Mouse (Mus musculus) G1E (cell line): Measurements from ENCODE around the gene Traf3ip1.

ENCODE experiments used
- CTCF ChIP-seq: IDR thresholded peaks from 2 replicates; pipeline ENCODE4 v1.5.1; 2012; ENCODE audit warnings: low read depth, low read length, inconsistent platforms, mixed read lengths
- GATA2 ChIP-seq: IDR thresholded peaks from 2 replicates; pipeline ENCODE4 v1.6.1; 2012; ENCODE audit warnings: low read depth, low read length, inconsistent platforms, borderline replicate concordance
- POLR2AphosphoS5 ChIP-seq: IDR thresholded peaks from 2 replicates; pipeline ENCODE4 v1.6.1; 2012; ENCODE audit warnings: low read depth, low read length, inconsistent platforms; ENCODE audit not compliant: insufficient replicate concordance
- TAL1 ChIP-seq: conservative IDR thresholded peaks from 2 replicates; pipeline ENCODE4 v1.6.1; 2012; ENCODE audit warnings: low read depth, low read length, inconsistent platforms, mixed read lengths

- 0 out of 2 replicates have a peak, but pooled peaks have one; percentile 35 for TF ChIP-seq CTCF
- no peak for TF ChIP-seq POLR2AphosphoS5
- TF ChIP-seq GATA2: no peak
- no peak for TF ChIP-seq TAL1
Observed at GRCm38 (mm10) chr1:91523759-91524158, 29.3 kb downstream of the Traf3ip1 start.
